Comparison of ENCODE assay signal across 9 mouse cellular contexts in genomic region chr1:190978001-190978400, GRCm38 (mm10). TPM values are rescaled to one million over a fixed set of nuclear protein-coding genes. Genes with fewer than 3 reads are reported as not detected.
DNase-seq lines count a peak whose midpoint lies in the region; ATAC-seq and TF ChIP-seq lines count a peak whose summit lies in the region.
"Had no signal": no experiment of that assay in that cellular context is flagged by ENCODE, and none has a peak within 500 bp of the region (broad histone marks: within the 10 kb centered on the region; RNA-seq: fewer than 3 reads in every experiment).

No protein-coding gene starts in this region.

- WGBS in heart, embryonic 10.5 days = 0% methylated on average over 22 of the region's 22 CpGs
- WGBS in liver, embryonic 13.5 days (ENCODE audit: insufficient replicate concordance) = 2% methylated on average over 22 of the region's 22 CpGs

- peaks cover 30% of the 10 kb centered on the region for H3K36me3 ChIP-seq in heart, embryonic 10.5 days
- H3K36me3 ChIP-seq in liver, embryonic 13.5 days = no peaks in the 10 kb centered on the region

- H3K27ac ChIP-seq in heart, embryonic 10.5 days = peak overlapping the region; percentile 92
- H3K27ac ChIP-seq in embryonic fibroblast, embryonic 13.5 days (ENCODE audit: insufficient read depth, low read length) = no peak overlapping the region
- H3K27ac ChIP-seq in liver, embryonic 13.5 days = no peak overlapping the region

- peak overlapping the region; percentile 68 for H3K4me2 ChIP-seq in liver, embryonic 13.5 days

- ATAC-seq in liver, embryonic 13.5 days (ENCODE audit: low read depth) = no peak

- no peak for DNase-seq in heart, embryonic 10.5 days (ENCODE audit: low spot score)
- DNase-seq in heart, postnatal 4 days = no peak
- DNase-seq in 3T3-L1 (ENCODE audit: low read depth, low spot score) = peak; percentile 32
- no peak for DNase-seq in liver, embryonic 13.5 days
- peak; percentile 9 for DNase-seq in yolk sac, embryonic 10.5 days (ENCODE audit: low spot score)
- DNase-seq in left cerebral cortex, adult 18-20 months (ENCODE audit: low spot score in 2 of 2) = no peak
- DNase-seq in left cerebral cortex, adult 8-10 months (ENCODE audit: low spot score in 2 of 2) = no peak

- H3K9me3 ChIP-seq in heart, embryonic 10.5 days = no peaks in the 10 kb centered on the region
- H3K9me3 ChIP-seq in liver, embryonic 13.5 days (replicated peaks) = no peaks in the 10 kb centered on the region

- no peak for TF ChIP-seq POLR2A in embryonic fibroblast, embryonic 13.5 days (IDR thresholded peaks at IDR 0.05; ENCODE audit: low read depth, low read length)

- peaks cover 68% of the 10 kb centered on the region for H3K4me1 ChIP-seq in heart, embryonic 10.5 days
- peaks cover 7% of the 10 kb centered on the region for H3K4me1 ChIP-seq in embryonic fibroblast, embryonic 13.5 days (ENCODE audit: control insufficient read depth, insufficient read depth, low read length)
- peaks cover 13% of the 10 kb centered on the region for H3K4me1 ChIP-seq in liver, embryonic 13.5 days (replicated peaks)

- no peak for TF ChIP-seq CTCF in embryonic fibroblast, embryonic 13.5 days (IDR thresholded peaks at IDR 0.05; ENCODE audit: borderline replicate concordance, insufficient read depth, low read length)

- H3K27me3 ChIP-seq in heart, embryonic 10.5 days (ENCODE audit: insufficient read depth, poor library complexity, severe bottlenecking) = no peaks in the 10 kb centered on the region
- peaks cover 80% of the 10 kb centered on the region for H3K27me3 ChIP-seq in liver, embryonic 13.5 days

- peak overlapping the region; percentile 88 for H3K4me3 ChIP-seq in heart, embryonic 10.5 days
- H3K4me3 ChIP-seq in embryonic fibroblast, embryonic 13.5 days (ENCODE audit: insufficient read depth, low read length) = peak overlapping the region; percentile 59
- H3K4me3 ChIP-seq in liver, embryonic 13.5 days (replicated peaks) = peak overlapping the region; percentile 51

- H3K9ac ChIP-seq in liver, embryonic 13.5 days = peak overlapping the region; percentile 45

RNA-seq across cellular contexts. Expression of gene Vash2, which starts 1.1 kb away (rescaled TPM):
- 56.7 and 78.7 TPM in 2 replicates for polyA plus RNA-seq in heart, embryonic 10.5 days (2016; fragmentation: Nextera tagmentation; extraction: Ambion mirVana)
- 10 to 100 TPM; 31.5 to 31.9 TPM for total RNA-seq in heart, postnatal 4 days (2021)
- polyA plus RNA-seq in embryonic fibroblast, embryonic 13.5 days (2011; ENCODE audit: insufficient read length, low read depth, missing spikeins) = 13.1 and 18.1 TPM in 2 replicates
- 1.5 and 2.1 TPM in 2 replicates for polyA plus RNA-seq in liver, embryonic 13.5 days (2015; fragmentation: Nextera tagmentation; extraction: Ambion mirVana)
- 1 to 10 TPM; 1.8 to 2.9 TPM for total RNA-seq in left cerebral cortex, adult 18-20 months (2021)
- 1 to 10 TPM; 2.0 to 3.0 (median 2.6) TPM for total RNA-seq in left cerebral cortex, adult 8-10 months (2022)

RNA-seq across cellular contexts. Expression of gene Flvcr1, which starts 48.0 kb away (rescaled TPM):
- 4.4 and 8.5 TPM in 2 replicates for polyA plus RNA-seq in heart, embryonic 10.5 days (2016; fragmentation: Nextera tagmentation; extraction: Ambion mirVana)
- 10 to 100 TPM; 12.6 to 13.0 TPM for total RNA-seq in heart, postnatal 4 days (2021)
- polyA plus RNA-seq in embryonic fibroblast, embryonic 13.5 days (2011; ENCODE audit: insufficient read length, low read depth, missing spikeins) = 7.5 and 9.4 TPM in 2 replicates
- 4.3 and 5.0 TPM in 2 replicates for polyA plus RNA-seq in liver, embryonic 13.5 days (2015; fragmentation: Nextera tagmentation; extraction: Ambion mirVana)
- 10 to 100 TPM; 11.5 to 14.5 TPM for total RNA-seq in left cerebral cortex, adult 18-20 months (2021)
- total RNA-seq in left cerebral cortex, adult 8-10 months (2022) = 10 to 100 TPM; 12.5 to 15.3 (median 14.3) TPM

RNA-seq across cellular contexts. Expression of gene Angel2, which starts 53.1 kb away (rescaled TPM):
- polyA plus RNA-seq in heart, embryonic 10.5 days (2016; fragmentation: Nextera tagmentation; extraction: Ambion mirVana) = 33.4 and 38.8 TPM in 2 replicates
- 10 to 100 TPM; 31.1 to 38.1 TPM for total RNA-seq in heart, postnatal 4 days (2021)
- 34.8 and 50.1 TPM in 2 replicates for polyA plus RNA-seq in embryonic fibroblast, embryonic 13.5 days (2011; ENCODE audit: insufficient read length, low read depth, missing spikeins)
- polyA plus RNA-seq in liver, embryonic 13.5 days (2015; fragmentation: Nextera tagmentation; extraction: Ambion mirVana) = 16.4 and 17.0 TPM in 2 replicates
- 10 to 100 TPM; 56.2 to 56.7 TPM for total RNA-seq in left cerebral cortex, adult 18-20 months (2021)
- total RNA-seq in left cerebral cortex, adult 8-10 months (2022) = 10 to 100 TPM; 56.3 to 64.7 (median 57.9) TPM

RNA-seq across cellular contexts. Expression of gene Spata45, which starts 58.4 kb away (rescaled TPM):
- not detected in 2 replicates for polyA plus RNA-seq in heart, embryonic 10.5 days (2016; fragmentation: Nextera tagmentation; extraction: Ambion mirVana)
- not detected for total RNA-seq in heart, postnatal 4 days (2021)
- polyA plus RNA-seq in embryonic fibroblast, embryonic 13.5 days (2011; ENCODE audit: insufficient read length, low read depth, missing spikeins) = not detected in 2 replicates
- polyA plus RNA-seq in liver, embryonic 13.5 days (2015; fragmentation: Nextera tagmentation; extraction: Ambion mirVana) = not detected in 2 replicates
- not detected for total RNA-seq in left cerebral cortex, adult 18-20 months (2021)
- total RNA-seq in left cerebral cortex, adult 8-10 months (2022) = not detected
- total RNA-seq: CH12.LX had no signal

Comparison
In these comparisons a context has a peak if more than half of its experiments do, and no peak if none do; other contexts are left out.
1. DNase-seq: peak in 3T3-L1 (single experiment) and yolk sac, embryonic 10.5 days (single experiment); none in heart, embryonic 10.5 days (single experiment), heart, postnatal 4 days (single experiment), liver, embryonic 13.5 days (single experiment), left cerebral cortex, adult 18-20 months (0 of 2) and left cerebral cortex, adult 8-10 months (0 of 2).
2. RNA of gene Vash2, which starts 1.1 kb away (total RNA-seq): 31.5 to 31.9 TPM in heart, postnatal 4 days; 1.8 to 2.9 TPM in left cerebral cortex, adult 18-20 months and 2.0 to 3.0 TPM in left cerebral cortex, adult 8-10 months; every median in the first group is over 4 times any median in the second.
3. Peak in every context shown above with its lines, with median percentiles within 50 percentile points of each other: H3K4me3 ChIP-seq.